In genomic region chr1:34480801-34481200, GRCm38 (mm10) we compare ENCODE assay signal across 29 mouse cellular contexts. TPM values are rescaled to one million over a fixed set of nuclear protein-coding genes. Genes with fewer than 3 reads are reported as not detected.
DNase-seq lines count a peak whose midpoint lies in the region; ATAC-seq and TF ChIP-seq lines count a peak whose summit lies in the region.
"Had no signal": no experiment of that assay in that cellular context is flagged by ENCODE, and none has a peak within 500 bp of the region (broad histone marks: within the 10 kb centered on the region; RNA-seq: fewer than 3 reads in every experiment).

No protein-coding gene starts in this region.

- TF ChIP-seq EP300 in CH12.LX (IDR thresholded peaks at IDR 0.05; ENCODE audit: low read length) = no peak

- dilution Hi-C loops in CH12.LX (cut with MboI; ENCODE audit: extremely low pct_ligation_motif_present, extremely low pct_unique_long_range_greater_than_20kb, low sequenced_read_pairs) = no loop called here

- H3K27ac ChIP-seq in liver, embryonic 12.5 days = no peak overlapping the region
- no peak overlapping the region for H3K27ac ChIP-seq in liver, embryonic 11.5 days (ENCODE audit: low read depth, low read length)
- H3K27ac ChIP-seq in CH12.LX (ENCODE audit: insufficient read depth, low read depth) = no peak overlapping the region
- H3K27ac ChIP-seq in forebrain, embryonic 10.5 days = no peak overlapping the region
- H3K27ac ChIP-seq in hindbrain, embryonic 13.5 days = no peak overlapping the region
- H3K27ac ChIP-seq: embryonic facial prominence, embryonic 10.5 days; forebrain, embryonic 13.5 days; hindbrain, embryonic 10.5 days; left cerebral cortex, adult 2 months; limb, embryonic 10.5 days; liver, embryonic 13.5 days; lung, embryonic 15.5 days; midbrain, embryonic 15.5 days had no signal

- WGBS in liver, embryonic 12.5 days (ENCODE audit: insufficient replicate concordance) = 20% methylated on average over 5 of the region's 5 CpGs
- 41% methylated on average over 5 of the region's 5 CpGs for WGBS in liver, embryonic 11.5 days
- 81% methylated on average over 5 of the region's 5 CpGs for WGBS in forebrain, embryonic 10.5 days
- 86% methylated on average over 5 of the region's 5 CpGs for WGBS in hindbrain, embryonic 13.5 days

- no peak for TF ChIP-seq CTCF in CH12.LX (conservative IDR thresholded peaks at IDR 0.05 in 1 of 2, IDR thresholded peaks at IDR 0.05 in 1 of 2; ENCODE audit: low read depth in 2 of 2, low read length in 2 of 2)

- no peak for ATAC-seq in liver, embryonic 12.5 days
- ATAC-seq in liver, embryonic 11.5 days (replicated peaks; ENCODE audit: low FRiP score) = no peak
- ATAC-seq in hindbrain, embryonic 13.5 days (ENCODE audit: low FRiP score) = no peak
- ATAC-seq: forebrain, embryonic 13.5 days; midbrain, embryonic 15.5 days; Patski had no signal

- H3K4me2 ChIP-seq in liver, embryonic 12.5 days = 0 out of 2 replicates have a peak overlapping the region, but pooled peaks have one; percentile 13
- H3K4me2 ChIP-seq in liver, embryonic 11.5 days = no peak overlapping the region; the same call in 1 of the 2 replicates
- peak overlapping the region; percentile 81; the same call in 1 of the 2 replicates for H3K4me2 ChIP-seq in CH12.LX (ENCODE audit: insufficient read depth, low read depth, poor library complexity, severe bottlenecking)
- no peak overlapping the region for H3K4me2 ChIP-seq in hindbrain, embryonic 13.5 days
- H3K4me2 ChIP-seq: forebrain, embryonic 13.5 days; liver, embryonic 13.5 days; lung, embryonic 15.5 days; midbrain, embryonic 15.5 days had no signal

- DNase-seq in liver, embryonic 11.5 days (ENCODE audit: low spot score) = no peak
- no peak for DNase-seq in CH12.LX (ENCODE audit: extremely low read depth)
- peak; percentile 74 for DNase-seq in induced T-regulatory cell, adult 2 months (ENCODE audit: low read depth)
- DNase-seq in naive thymus-derived CD4-positive, alpha-beta T cell, adult 2 months (ENCODE audit: low read depth) = peak; percentile 67
- DNase-seq in forebrain, embryonic 10.5 days (ENCODE audit: extremely low spot score, low spot score) = no peak
- no peak for DNase-seq in lung, postnatal 10 days
- DNase-seq: adrenal gland, postnatal 10 days; cerebellum, adult 18-20 months; cerebellum, postnatal 36 days; gastrocnemius, postnatal 25 days; kidney, adult 8-10 months; kidney, postnatal 25 days; liver, embryonic 13.5 days; right cerebral cortex, postnatal 4 days; thymus, postnatal 36 days had no signal

- H3K4me3 ChIP-seq in liver, embryonic 12.5 days = no peak overlapping the region
- H3K4me3 ChIP-seq in liver, embryonic 11.5 days (ENCODE audit: low read depth, low read length) = no peak overlapping the region
- H3K4me3 ChIP-seq in CH12.LX (replicated peaks in 1 of 3; ENCODE audit: low read depth in 2 of 3, low read length in 2 of 3, poor library complexity in 1 of 3) = no peak overlapping the region
- no peak overlapping the region for H3K4me3 ChIP-seq in forebrain, embryonic 10.5 days
- H3K4me3 ChIP-seq in hindbrain, embryonic 13.5 days = no peak overlapping the region
- H3K4me3 ChIP-seq: embryonic facial prominence, embryonic 10.5 days; forebrain, embryonic 13.5 days; hindbrain, embryonic 10.5 days; left cerebral cortex, adult 2 months; limb, embryonic 10.5 days; liver, embryonic 13.5 days; lung, embryonic 15.5 days; midbrain, embryonic 15.5 days had no signal

- H3K36me3 ChIP-seq in liver, embryonic 12.5 days = no peaks in the 10 kb centered on the region
- no peaks in the 10 kb centered on the region for H3K36me3 ChIP-seq in liver, embryonic 11.5 days (ENCODE audit: control insufficient read depth, insufficient read depth, low read length)
- peaks cover 0 to 7% of the 10 kb centered on the region in 2 experiments for H3K36me3 ChIP-seq in CH12.LX (replicated peaks in 1 of 2; ENCODE audit: control insufficient read depth in 1 of 2, insufficient read depth in 1 of 2, low read length in 1 of 2)
- no peaks in the 10 kb centered on the region for H3K36me3 ChIP-seq in forebrain, embryonic 10.5 days (replicated peaks)
- no peaks in the 10 kb centered on the region for H3K36me3 ChIP-seq in hindbrain, embryonic 13.5 days
- H3K36me3 ChIP-seq: embryonic facial prominence, embryonic 10.5 days; hindbrain, embryonic 10.5 days; limb, embryonic 10.5 days; liver, embryonic 13.5 days; lung, embryonic 15.5 days; midbrain, embryonic 15.5 days had no signal

- H3K79me2 ChIP-seq in CH12.LX (replicated peaks; ENCODE audit: control insufficient read depth, extremely low read depth, insufficient read depth, poor library complexity, severe bottlenecking) = no peaks in the 10 kb centered on the region; the same call in 1 of the 2 replicates

- TF ChIP-seq POLR2A in CH12.LX (IDR thresholded peaks at IDR 0.05; ENCODE audit: low read depth, low read length) = no peak

- TF ChIP-seq RAD21 in CH12.LX (IDR thresholded peaks at IDR 0.05; ENCODE audit: low read depth, low read length) = no peak

- no peak overlapping the region for H3K9ac ChIP-seq in liver, embryonic 12.5 days
- no peak overlapping the region for H3K9ac ChIP-seq in liver, embryonic 11.5 days (ENCODE audit: low read depth, low read length)
- peak overlapping the region; percentile 40 for H3K9ac ChIP-seq in CH12.LX (ENCODE audit: insufficient read depth, low read depth)
- no peak overlapping the region for H3K9ac ChIP-seq in hindbrain, embryonic 13.5 days
- H3K9ac ChIP-seq: forebrain, embryonic 13.5 days; liver, embryonic 13.5 days; lung, embryonic 15.5 days; midbrain, embryonic 15.5 days had no signal

- H3K27me3 ChIP-seq in liver, embryonic 12.5 days (replicated peaks) = no peaks in the 10 kb centered on the region; the same call in 1 of the 2 replicates
- no peaks in the 10 kb centered on the region for H3K27me3 ChIP-seq in liver, embryonic 11.5 days (replicated peaks; ENCODE audit: control insufficient read depth, insufficient read depth, low read length)
- H3K27me3 ChIP-seq in CH12.LX (replicated peaks) = no peaks in the 10 kb centered on the region
- peaks cover 12% of the 10 kb centered on the region for H3K27me3 ChIP-seq in forebrain, embryonic 10.5 days (ENCODE audit: poor library complexity, severe bottlenecking)
- H3K27me3 ChIP-seq in hindbrain, embryonic 13.5 days = no peaks in the 10 kb centered on the region
- H3K27me3 ChIP-seq: liver, embryonic 13.5 days; lung, embryonic 15.5 days; midbrain, embryonic 15.5 days had no signal

- H3K9me3 ChIP-seq in liver, embryonic 12.5 days (replicated peaks) = no peaks in the 10 kb centered on the region
- H3K9me3 ChIP-seq in liver, embryonic 11.5 days (ENCODE audit: control insufficient read depth, low read length) = no peaks in the 10 kb centered on the region
- no peaks in the 10 kb centered on the region for H3K9me3 ChIP-seq in CH12.LX (replicated peaks; ENCODE audit: low read length)
- H3K9me3 ChIP-seq in forebrain, embryonic 10.5 days = no peaks in the 10 kb centered on the region
- H3K9me3 ChIP-seq in hindbrain, embryonic 13.5 days = no peaks in the 10 kb centered on the region
- H3K9me3 ChIP-seq: embryonic facial prominence, embryonic 10.5 days; forebrain, embryonic 13.5 days; hindbrain, embryonic 10.5 days; limb, embryonic 10.5 days; liver, embryonic 13.5 days; lung, embryonic 15.5 days; midbrain, embryonic 15.5 days had no signal

- H3K4me1 ChIP-seq in liver, embryonic 12.5 days = peaks cover 16% of the 10 kb centered on the region
- H3K4me1 ChIP-seq in liver, embryonic 11.5 days (replicated peaks; ENCODE audit: control insufficient read depth, insufficient read depth, low read length) = peaks cover 8% of the 10 kb centered on the region
- H3K4me1 ChIP-seq in CH12.LX (ENCODE audit: control insufficient read depth in 1 of 2, insufficient read depth in 2 of 2) = peaks cover 27 to 75% of the 10 kb centered on the region in 2 experiments
- peaks cover 7% of the 10 kb centered on the region for H3K4me1 ChIP-seq in forebrain, embryonic 10.5 days
- peaks cover 6% of the 10 kb centered on the region for H3K4me1 ChIP-seq in hindbrain, embryonic 13.5 days (replicated peaks)

- in situ Hi-C loops in CH12.LX (cut with MboI; ENCODE audit: low pct_ligation_motif_present, low pct_unique_long_range_greater_than_20kb, low sequenced_read_pairs) = no loop called here

RNA-seq across cellular contexts. Expression of gene Prss39, which starts 17.4 kb away (rescaled TPM):
- polyA plus RNA-seq in liver, embryonic 12.5 days (2016; fragmentation: Nextera tagmentation; extraction: Ambion mirVana) = not detected in 2 replicates
- polyA plus RNA-seq in liver, embryonic 11.5 days (2014; fragmentation: Nextera tagmentation; extraction: Ambion mirVana) = not detected in 2 replicates
- total RNA-seq in CH12.LX (2012; rRNA removed) = not detected in 2 replicates
- not detected in 2 replicates for total RNA-seq in CH12.LX (2014; rRNA removed)
- polyA plus RNA-seq in CH12.LX (2012; ENCODE audit: insufficient read length, low read depth) = 0.19 TPM in 1 of 2 replicates, not detected in the other
- not detected in 2 replicates for polyA plus RNA-seq in forebrain, embryonic 10.5 days (2016; fragmentation: Nextera tagmentation; extraction: Ambion mirVana)
- polyA plus RNA-seq in hindbrain, embryonic 13.5 days (2015; fragmentation: Nextera tagmentation; extraction: Ambion mirVana) = not detected in 2 replicates
- total RNA-seq: adrenal gland, postnatal 10 days; gastrocnemius, postnatal 25 days; left cerebral cortex, adult 2 months had no signal
- polyA plus RNA-seq: embryonic facial prominence, embryonic 10.5 days; forebrain, embryonic 13.5 days; heart, embryonic 16.5 days; hindbrain, embryonic 10.5 days; limb, embryonic 10.5 days; liver, embryonic 13.5 days; lung, embryonic 15.5 days; midbrain, embryonic 15.5 days; neural tube, embryonic 11.5 days; Patski had no signal

RNA-seq across cellular contexts. Expression of gene Ptpn18, which starts 21.2 kb away (rescaled TPM):
- polyA plus RNA-seq in liver, embryonic 12.5 days (2016; fragmentation: Nextera tagmentation; extraction: Ambion mirVana) = 18.6 and 19.1 TPM in 2 replicates
- 23.2 and 23.5 TPM in 2 replicates for polyA plus RNA-seq in liver, embryonic 11.5 days (2014; fragmentation: Nextera tagmentation; extraction: Ambion mirVana)
- total RNA-seq in CH12.LX (2012; rRNA removed) (172 and 205 TPM in 2 replicates), CH12.LX (2014; rRNA removed) (133 and 155 TPM in 2 replicates)
- 84.9 and 93.4 TPM in 2 replicates for polyA plus RNA-seq in CH12.LX (2012; ENCODE audit: insufficient read length, low read depth)
- 3.4 and 6.0 TPM in 2 replicates for polyA plus RNA-seq in forebrain, embryonic 10.5 days (2016; fragmentation: Nextera tagmentation; extraction: Ambion mirVana)
- polyA plus RNA-seq in hindbrain, embryonic 13.5 days (2015; fragmentation: Nextera tagmentation; extraction: Ambion mirVana) = 7.4 and 8.2 TPM in 2 replicates

RNA-seq across cellular contexts. Expression of gene Imp4, which starts 41.1 kb away (rescaled TPM):
- polyA plus RNA-seq in liver, embryonic 12.5 days (2016; fragmentation: Nextera tagmentation; extraction: Ambion mirVana) = 96.4 and 100 TPM in 2 replicates
- 141 and 156 TPM in 2 replicates for polyA plus RNA-seq in liver, embryonic 11.5 days (2014; fragmentation: Nextera tagmentation; extraction: Ambion mirVana)
- total RNA-seq in CH12.LX (2012; rRNA removed) (107 and 136 TPM in 2 replicates), CH12.LX (2014; rRNA removed) (91.0 and 105 TPM in 2 replicates)
- 197 and 199 TPM in 2 replicates for polyA plus RNA-seq in CH12.LX (2012; ENCODE audit: insufficient read length, low read depth)
- 118 and 119 TPM in 2 replicates for polyA plus RNA-seq in forebrain, embryonic 10.5 days (2016; fragmentation: Nextera tagmentation; extraction: Ambion mirVana)
- 59.8 and 61.5 TPM in 2 replicates for polyA plus RNA-seq in hindbrain, embryonic 13.5 days (2015; fragmentation: Nextera tagmentation; extraction: Ambion mirVana)

RNA-seq across cellular contexts. Expression of gene Ccdc115, which starts 41.3 kb away (rescaled TPM):
- polyA plus RNA-seq in liver, embryonic 12.5 days (2016; fragmentation: Nextera tagmentation; extraction: Ambion mirVana) = 34.3 and 35.1 TPM in 2 replicates
- 65.5 and 65.9 TPM in 2 replicates for polyA plus RNA-seq in liver, embryonic 11.5 days (2014; fragmentation: Nextera tagmentation; extraction: Ambion mirVana)
- total RNA-seq in CH12.LX (2012; rRNA removed) = 63.3 and 66.5 TPM in 2 replicates
- 98.8 and 105 TPM in 2 replicates for total RNA-seq in CH12.LX (2014; rRNA removed)
- polyA plus RNA-seq in CH12.LX (2012; ENCODE audit: insufficient read length, low read depth) = 95.8 and 96.3 TPM in 2 replicates
- polyA plus RNA-seq in forebrain, embryonic 10.5 days (2016; fragmentation: Nextera tagmentation; extraction: Ambion mirVana) = 69.1 and 70.3 TPM in 2 replicates
- polyA plus RNA-seq in hindbrain, embryonic 13.5 days (2015; fragmentation: Nextera tagmentation; extraction: Ambion mirVana) = 68.9 and 69.4 TPM in 2 replicates

RNA-seq across cellular contexts. Expression of gene Cfc1, which starts 54.6 kb away (rescaled TPM):
- polyA plus RNA-seq in liver, embryonic 12.5 days (2016; fragmentation: Nextera tagmentation; extraction: Ambion mirVana) = not detected in 2 replicates
- polyA plus RNA-seq in liver, embryonic 11.5 days (2014; fragmentation: Nextera tagmentation; extraction: Ambion mirVana) = not detected in 2 replicates
- total RNA-seq in CH12.LX (2012; rRNA removed) = not detected in 2 replicates
- not detected in 2 replicates for total RNA-seq in CH12.LX (2014; rRNA removed)
- polyA plus RNA-seq in CH12.LX (2012; ENCODE audit: insufficient read length, low read depth) = not detected in 2 replicates
- not detected in 2 replicates for polyA plus RNA-seq in forebrain, embryonic 10.5 days (2016; fragmentation: Nextera tagmentation; extraction: Ambion mirVana)
- not detected in 2 replicates for polyA plus RNA-seq in hindbrain, embryonic 13.5 days (2015; fragmentation: Nextera tagmentation; extraction: Ambion mirVana)
- total RNA-seq: adrenal gland, postnatal 10 days; gastrocnemius, postnatal 25 days; left cerebral cortex, adult 2 months; megakaryocyte-erythroid progenitor cell, adult 5-6 weeks had no signal
- polyA plus RNA-seq: forebrain, embryonic 13.5 days; heart, embryonic 16.5 days; hindbrain, embryonic 10.5 days; limb, embryonic 10.5 days; liver, embryonic 13.5 days; neural tube, embryonic 11.5 days; Patski; testis, adult 2 months had no signal

Comparison
In these comparisons a context has a peak if more than half of its experiments do, and no peak if none do; other contexts are left out.
1. H3K4me2 ChIP-seq: peak in liver, embryonic 12.5 days (single experiment) and CH12.LX (single experiment); none in liver, embryonic 11.5 days (single experiment) and hindbrain, embryonic 13.5 days (single experiment).
2. DNase-seq: peak in induced T-regulatory cell, adult 2 months (single experiment) and naive thymus-derived CD4-positive, alpha-beta T cell, adult 2 months (single experiment); none in liver, embryonic 11.5 days (single experiment), CH12.LX (single experiment), forebrain, embryonic 10.5 days (single experiment) and lung, postnatal 10 days (single experiment).